Mouse (Mus musculus) spleen, postnatal 0 days (tissue): Measurements from ENCODE around the gene Gm20905. TPM values are rescaled to one million over a fixed set of nuclear protein-coding genes. Genes with fewer than 3 reads are reported as not detected.

Experiments
- polyA plus RNA-seq: library from polyadenylated mRNA; unstranded; fragments of >200 nt; fragmentation: Nextera tagmentation; extraction: Ambion mirVana; gene quantifications from 2 replicates; pipeline ENCODE4 v1.2.1, GENCODE M21; 2015

The Gm20905 gene
- not detected in 2 replicates for polyA plus RNA-seq

DNA sequence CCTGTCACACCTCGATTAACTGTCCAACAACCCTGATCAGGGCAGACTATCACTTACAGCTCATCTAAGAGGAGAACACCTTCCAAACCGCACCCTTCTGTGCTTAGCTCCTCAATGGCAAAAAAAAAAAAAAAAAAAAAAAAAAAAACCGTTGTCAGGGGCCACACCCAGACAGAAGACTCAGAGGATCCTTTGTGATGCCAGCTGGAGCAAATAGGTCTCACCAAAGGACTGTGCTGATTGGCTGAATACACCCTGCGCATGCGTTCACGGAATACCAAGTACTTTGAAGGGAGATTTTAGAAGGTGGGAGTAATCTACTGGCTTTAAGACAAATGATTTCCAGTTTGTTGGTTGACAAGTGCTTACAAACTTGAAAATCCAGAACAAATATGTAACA, at the start of gene Gm20905:
TSS of gene Gm20905 (minus strand) at position 101 of the 400 bp plus-strand sequence.

